Mouse (Mus musculus): ENCODE data around the gene Cpe. TPM values are rescaled to one million over a fixed set of nuclear protein-coding genes. Genes with fewer than 3 reads are reported as not detected.

The Cpe gene
- polyA plus RNA-seq, 1 experiment from 2014 or later: 4.3 TPM

DNA sequence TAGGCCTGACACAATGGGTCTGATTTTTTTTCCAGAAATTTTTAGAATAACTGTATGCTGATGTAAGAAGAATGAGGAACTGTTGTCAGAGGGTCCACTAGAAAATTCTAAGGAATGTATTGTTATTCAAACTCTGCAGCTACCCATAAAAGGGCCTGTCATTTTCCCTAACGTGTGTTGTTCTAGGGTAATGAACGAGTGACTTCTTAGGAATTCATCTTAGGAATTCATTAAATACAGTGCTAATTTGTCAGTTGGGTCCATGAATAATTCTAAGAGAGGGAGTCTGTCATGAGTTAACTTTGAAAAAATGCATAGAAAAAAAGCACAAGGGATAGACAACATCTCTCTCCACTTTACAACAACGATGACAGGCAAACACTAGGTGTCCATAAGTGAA, 110.0 kb downstream of the Cpe start:
- H3K9ac ChIP-seq (ENCODE audit: low read depth, low read length): no peak overlapping the region
- no peak overlapping the region for H3K4me2 ChIP-seq (ENCODE audit: low read depth, low read length)
- no peaks in the 10 kb centered on the region for H3K27me3 ChIP-seq (ENCODE audit: control insufficient read depth, insufficient read depth, low read depth, low read length)

DNA sequence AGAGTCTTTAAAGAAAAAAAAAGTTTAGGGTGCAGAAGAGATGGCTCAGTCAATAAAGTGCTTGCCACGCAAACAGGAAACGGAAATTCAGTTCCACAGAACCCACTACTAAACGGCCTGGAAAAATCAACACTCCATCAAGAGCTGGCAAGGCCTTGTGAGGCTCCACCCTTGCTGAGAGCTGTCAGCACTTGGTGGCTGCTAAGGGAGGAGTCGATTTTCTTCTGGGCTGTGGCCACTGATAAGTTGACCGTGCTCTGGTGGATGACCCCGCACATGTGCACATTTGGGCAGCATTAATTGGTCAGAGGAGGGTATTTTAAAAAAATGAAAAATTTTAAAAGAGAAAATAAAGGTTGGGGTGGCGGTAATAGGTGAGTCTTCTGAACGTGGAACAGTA, 114.6 kb downstream of the Cpe start:
- Histone ChIP-seq H3K9me3 (replicated peaks; ENCODE audit: control insufficient read depth, low read length) (no peaks in the 10 kb centered on the region), H3K4me1 (ENCODE audit: control insufficient read depth, low read depth, low read length) (no peaks in the 10 kb centered on the region), H3K9ac (ENCODE audit: low read depth, low read length) (no peak overlapping the region), H3K27ac (ENCODE audit: low read length) (no peak overlapping the region), H3K27me3 (ENCODE audit: control insufficient read depth, insufficient read depth, low read depth, low read length) (no peaks in the 10 kb centered on the region), H3K4me3 (ENCODE audit: low read depth, low read length) (no peak overlapping the region), H3K36me3 (ENCODE audit: control insufficient read depth, insufficient read depth) (no peaks in the 10 kb centered on the region), H3K4me2 (ENCODE audit: low read depth, low read length) (no peak overlapping the region)
- WGBS (ENCODE audit: insufficient replicate concordance): 47% methylated on average over 8 of the region's 8 CpGs
- ATAC-seq (ENCODE audit: low read depth): no peak

More for the DNA sequence above, 110.0 kb downstream of the Cpe start:
- H3K4me3 ChIP-seq (ENCODE audit: low read depth, low read length): no peak overlapping the region
- H3K9me3 ChIP-seq (replicated peaks; ENCODE audit: control insufficient read depth, low read length): no peaks in the 10 kb centered on the region
- 62% methylated on average over 3 of the region's 3 CpGs for WGBS (ENCODE audit: insufficient replicate concordance)
- no peak overlapping the region for H3K27ac ChIP-seq (ENCODE audit: low read length)
- ATAC-seq (ENCODE audit: low read depth): no peak
- no peaks in the 10 kb centered on the region for H3K4me1 ChIP-seq (ENCODE audit: control insufficient read depth, low read depth, low read length)
- H3K36me3 ChIP-seq (ENCODE audit: control insufficient read depth, insufficient read depth): no peaks in the 10 kb centered on the region

DNA sequence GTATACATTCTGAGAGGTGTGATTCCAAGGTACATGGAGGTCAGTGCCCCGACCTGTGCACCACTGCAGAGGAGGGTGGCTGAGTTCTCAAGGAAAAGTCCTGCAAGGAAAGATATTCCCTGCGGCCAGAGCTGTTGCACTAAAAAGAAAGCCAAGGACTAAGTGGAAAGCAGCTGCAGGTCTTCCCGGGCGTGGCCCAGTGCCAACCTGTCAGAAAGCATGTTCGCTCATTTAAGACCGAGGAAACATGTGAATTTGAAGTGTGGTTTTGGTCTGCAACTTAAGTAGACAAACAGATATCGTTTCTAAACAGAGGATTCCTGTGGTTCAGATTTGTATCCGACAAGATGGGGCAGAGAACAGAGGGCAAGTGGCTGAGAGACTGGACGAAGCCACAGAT, 117.9 kb downstream of the Cpe start:
- WGBS (ENCODE audit: insufficient replicate concordance): 63% methylated on average over 9 of the region's 9 CpGs
- Histone ChIP-seq H3K27ac (ENCODE audit: low read length) (no peak overlapping the region), H3K4me2 (ENCODE audit: low read depth, low read length) (no peak overlapping the region)

DNA sequence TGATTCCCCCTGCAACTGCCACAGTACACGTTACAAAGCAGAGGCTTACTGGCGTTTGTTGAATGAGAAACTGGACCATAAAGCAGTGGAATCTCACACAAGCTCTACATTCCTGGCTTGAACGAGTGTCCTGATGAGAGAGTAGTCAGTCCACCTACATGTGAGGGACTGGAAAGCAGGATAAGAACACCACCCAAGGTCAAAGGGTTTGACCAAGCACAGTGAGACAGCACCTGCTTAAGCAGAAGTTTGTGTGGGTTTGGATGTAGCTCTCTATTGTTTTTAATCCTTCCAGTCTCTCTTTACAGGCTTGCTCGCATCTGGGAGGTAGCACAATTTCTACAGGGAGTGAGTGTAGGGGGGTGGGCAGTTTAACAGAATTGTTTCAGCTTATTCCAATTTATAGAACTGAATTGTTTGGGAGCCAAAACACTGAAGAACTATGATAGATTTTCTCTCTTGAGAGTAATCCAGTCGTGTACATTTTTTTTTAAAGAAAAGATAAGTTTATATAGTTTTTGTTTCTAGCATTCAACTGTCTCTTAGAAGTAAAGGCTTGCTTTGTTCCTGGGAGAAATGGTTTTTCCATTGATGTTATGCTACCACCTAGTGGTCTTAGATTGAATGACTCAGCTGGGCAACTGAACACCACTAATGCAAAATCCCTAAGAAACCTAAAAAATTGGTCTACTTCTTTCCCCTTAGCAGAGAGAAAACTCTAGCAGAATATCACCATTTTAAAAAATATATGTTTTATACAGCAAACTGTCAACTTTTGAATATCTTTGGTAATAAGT, 144.6 kb downstream of the Cpe start:
- WGBS (ENCODE audit: insufficient replicate concordance): 34% methylated on average over 5 of the region's 5 CpGs
- Histone ChIP-seq H3K4me3 (ENCODE audit: low read depth, low read length) (no peak overlapping the region), H3K4me1 (ENCODE audit: control insufficient read depth, low read depth, low read length) (no peaks in the 10 kb centered on the region), H3K9ac (ENCODE audit: low read depth, low read length) (no peak overlapping the region), H3K9me3 (replicated peaks; ENCODE audit: control insufficient read depth, low read length) (no peaks in the 10 kb centered on the region), H3K4me2 (ENCODE audit: low read depth, low read length) (no peak overlapping the region), H3K27ac (ENCODE audit: low read length) (no peak overlapping the region), H3K27me3 (ENCODE audit: control insufficient read depth, insufficient read depth, low read depth, low read length) (no peaks in the 10 kb centered on the region), H3K36me3 (ENCODE audit: control insufficient read depth, insufficient read depth) (no peaks in the 10 kb centered on the region)
- no peak for ATAC-seq (ENCODE audit: low read depth)

More for the DNA sequence above, 117.9 kb downstream of the Cpe start:
- Histone ChIP-seq H3K4me3 (ENCODE audit: low read depth, low read length) (no peak overlapping the region), H3K9me3 (replicated peaks; ENCODE audit: control insufficient read depth, low read length) (no peaks in the 10 kb centered on the region), H3K9ac (ENCODE audit: low read depth, low read length) (no peak overlapping the region), H3K4me1 (ENCODE audit: control insufficient read depth, low read depth, low read length) (no peaks in the 10 kb centered on the region), H3K27me3 (ENCODE audit: control insufficient read depth, insufficient read depth, low read depth, low read length) (no peaks in the 10 kb centered on the region), H3K36me3 (ENCODE audit: control insufficient read depth, insufficient read depth) (no peaks in the 10 kb centered on the region)
- no peak for ATAC-seq (ENCODE audit: low read depth)

DNA sequence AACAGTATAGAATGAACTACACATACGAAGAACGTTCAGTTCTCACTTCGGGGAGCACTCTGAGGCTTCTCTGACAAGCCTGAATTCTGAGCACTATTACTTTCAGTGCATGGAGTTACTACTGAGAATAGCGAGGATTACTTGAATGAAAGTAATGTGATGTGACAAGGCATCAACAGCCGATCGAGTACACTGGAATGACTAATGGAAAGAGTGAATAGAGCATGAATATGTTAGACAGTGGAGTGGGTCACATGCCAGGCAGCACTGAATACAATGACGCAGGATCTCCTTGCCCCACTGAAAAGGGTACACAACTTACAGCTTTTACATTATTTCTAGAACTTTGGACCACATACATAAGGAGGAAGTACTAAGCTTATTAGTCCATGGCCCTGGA, 149.4 kb downstream of the Cpe start:
- no peaks in the 10 kb centered on the region for H3K36me3 ChIP-seq (ENCODE audit: control insufficient read depth, insufficient read depth)
- no peak overlapping the region for H3K4me2 ChIP-seq (ENCODE audit: low read depth, low read length)
- no peak overlapping the region for H3K27ac ChIP-seq (ENCODE audit: low read length)
- WGBS (ENCODE audit: insufficient replicate concordance): 69% methylated on average over 7 of the region's 7 CpGs
- no peak overlapping the region for H3K4me3 ChIP-seq (ENCODE audit: low read depth, low read length)
- no peak overlapping the region for H3K9ac ChIP-seq (ENCODE audit: low read depth, low read length)
- no peaks in the 10 kb centered on the region for H3K4me1 ChIP-seq (ENCODE audit: control insufficient read depth, low read depth, low read length)
- ATAC-seq (ENCODE audit: low read depth): no peak
- H3K27me3 ChIP-seq (ENCODE audit: control insufficient read depth, insufficient read depth, low read depth, low read length): no peaks in the 10 kb centered on the region
- H3K9me3 ChIP-seq (replicated peaks; ENCODE audit: control insufficient read depth, low read length): no peaks in the 10 kb centered on the region

Other genes with a start within 250 kb of the Cpe start
- 111 and 135 TPM in 2 replicates for gene Msmo1, start 40.7 kb upstream of the Cpe start, polyA plus RNA-seq (2015; fragmentation: Nextera tagmentation; extraction: Ambion mirVana)
- gene Klhl2, start 157.0 kb upstream of the Cpe start, polyA plus RNA-seq (2015; fragmentation: Nextera tagmentation; extraction: Ambion mirVana): 1.1 and 1.4 TPM in 2 replicates

Data from liver, embryonic 16.5 days (tissue).